In the genomic region with DNA sequence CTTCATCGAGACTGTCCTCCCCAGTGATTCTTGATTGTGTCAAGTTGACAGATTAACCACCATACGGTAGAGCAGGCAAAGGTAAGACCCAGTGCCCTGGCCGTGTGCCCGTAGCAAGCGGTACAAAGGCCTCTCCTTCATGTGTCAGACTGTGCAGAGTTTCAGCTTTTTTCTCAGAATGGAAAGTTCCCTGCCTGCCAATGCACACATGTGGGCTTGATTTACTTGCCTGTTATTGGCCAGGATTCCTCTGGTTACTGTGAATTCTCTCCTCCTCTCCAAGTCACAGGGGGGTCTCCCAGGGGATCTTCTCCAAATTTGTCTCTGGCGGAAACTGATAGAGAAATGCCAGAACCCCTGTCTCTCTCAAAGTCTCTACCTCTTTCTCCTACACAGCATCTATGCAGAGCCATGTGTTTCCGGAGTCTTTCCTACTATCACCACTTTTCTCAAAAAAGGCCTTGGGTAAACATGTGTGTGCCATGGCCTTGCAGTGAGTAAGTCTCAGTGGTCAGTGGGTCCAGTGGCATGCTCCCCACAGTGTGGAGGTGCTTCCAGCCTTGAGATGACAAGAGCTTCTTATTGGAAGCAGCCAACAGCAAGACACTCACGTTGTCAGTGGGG, we compare ENCODE assay signal across 13 mouse cellular contexts. TPM values are rescaled to one million over a fixed set of nuclear protein-coding genes. Genes with fewer than 3 reads are reported as not detected.
DNase-seq lines count a peak whose midpoint lies in the region; ATAC-seq and TF ChIP-seq lines count a peak whose summit lies in the region.
"Had no signal": no experiment of that assay in that cellular context is flagged by ENCODE, and none has a peak within 500 bp of the region (broad histone marks: within the 10 kb centered on the region; RNA-seq: fewer than 3 reads in every experiment).

No protein-coding gene starts in this region.

- H3K4me2 ChIP-seq in forebrain, embryonic 13.5 days: no peak overlapping the region
- no peak overlapping the region for H3K4me2 ChIP-seq in intestine, embryonic 16.5 days (ENCODE audit: low read depth, low read length)
- H3K4me2 ChIP-seq in intestine, embryonic 15.5 days (replicated peaks): no peak overlapping the region
- H3K4me2 ChIP-seq in limb, embryonic 15.5 days: 0 out of 2 replicates have a peak overlapping the region, but pooled peaks have one; percentile 2
- H3K4me2 ChIP-seq: lung, embryonic 15.5 days; midbrain, embryonic 11.5 days had no signal

- WGBS in forebrain, embryonic 10.5 days: 90% methylated on average over 8 of the region's 8 CpGs
- 90% methylated on average over 8 of the region's 8 CpGs for WGBS in forebrain, embryonic 13.5 days
- 68% methylated on average over 8 of the region's 8 CpGs for WGBS in intestine, embryonic 16.5 days
- 71% methylated on average over 8 of the region's 8 CpGs for WGBS in intestine, embryonic 15.5 days
- WGBS in limb, embryonic 15.5 days: 36% methylated on average over 8 of the region's 8 CpGs

- H3K4me3 ChIP-seq in forebrain, embryonic 10.5 days: no peak overlapping the region
- H3K4me3 ChIP-seq in forebrain, embryonic 13.5 days: no peak overlapping the region
- H3K4me3 ChIP-seq in intestine, embryonic 16.5 days (ENCODE audit: low read length): no peak overlapping the region
- no peak overlapping the region for H3K4me3 ChIP-seq in intestine, embryonic 15.5 days (replicated peaks)
- H3K4me3 ChIP-seq in limb, embryonic 15.5 days: no peak overlapping the region
- H3K4me3 ChIP-seq in layer of hippocampus, adult 2 months: no peak overlapping the region
- H3K4me3 ChIP-seq: lung, embryonic 15.5 days had no signal

- TF ChIP-seq CTCF in layer of hippocampus, adult 2 months (conservative IDR thresholded peaks at IDR 0.05): no peak

- no peaks in the 10 kb centered on the region for H3K27me3 ChIP-seq in forebrain, embryonic 10.5 days (ENCODE audit: poor library complexity, severe bottlenecking)
- H3K27me3 ChIP-seq in forebrain, embryonic 13.5 days: no peaks in the 10 kb centered on the region
- no peaks in the 10 kb centered on the region for H3K27me3 ChIP-seq in intestine, embryonic 16.5 days (replicated peaks; ENCODE audit: control insufficient read depth, insufficient read depth, low read length)
- no peaks in the 10 kb centered on the region for H3K27me3 ChIP-seq in intestine, embryonic 15.5 days (replicated peaks)
- no peaks in the 10 kb centered on the region for H3K27me3 ChIP-seq in limb, embryonic 15.5 days
- H3K27me3 ChIP-seq: lung, embryonic 15.5 days had no signal

- H3K4me1 ChIP-seq in forebrain, embryonic 10.5 days: peaks cover 10% of the 10 kb centered on the region
- no peaks in the 10 kb centered on the region for H3K4me1 ChIP-seq in forebrain, embryonic 13.5 days
- H3K4me1 ChIP-seq in intestine, embryonic 16.5 days (ENCODE audit: control insufficient read depth, insufficient read depth, low read length): peaks cover 3% of the 10 kb centered on the region
- 0 out of 2 replicates have a peak, but pooled peaks cover 2% of the 10 kb centered on the region for H3K4me1 ChIP-seq in intestine, embryonic 15.5 days (replicated peaks)
- peaks cover 39% of the 10 kb centered on the region for H3K4me1 ChIP-seq in limb, embryonic 15.5 days
- H3K4me1 ChIP-seq: lung, embryonic 15.5 days had no signal

- H3K9me3 ChIP-seq in forebrain, embryonic 10.5 days: no peaks in the 10 kb centered on the region; the same call in 1 of the 2 replicates
- H3K9me3 ChIP-seq in forebrain, embryonic 13.5 days (replicated peaks): no peaks in the 10 kb centered on the region
- H3K9me3 ChIP-seq in intestine, embryonic 16.5 days (ENCODE audit: control insufficient read depth, low read length): no peaks in the 10 kb centered on the region
- H3K9me3 ChIP-seq in intestine, embryonic 15.5 days: no peaks in the 10 kb centered on the region
- no peaks in the 10 kb centered on the region for H3K9me3 ChIP-seq in limb, embryonic 15.5 days
- H3K9me3 ChIP-seq: lung, embryonic 15.5 days had no signal

- H3K36me3 ChIP-seq in forebrain, embryonic 10.5 days (replicated peaks): no peaks in the 10 kb centered on the region
- no peaks in the 10 kb centered on the region for H3K36me3 ChIP-seq in forebrain, embryonic 13.5 days (ENCODE audit: poor library complexity, severe bottlenecking)
- H3K36me3 ChIP-seq in intestine, embryonic 16.5 days (ENCODE audit: control insufficient read depth, insufficient read depth, low read length): no peaks in the 10 kb centered on the region
- H3K36me3 ChIP-seq in intestine, embryonic 15.5 days: no peaks in the 10 kb centered on the region
- H3K36me3 ChIP-seq in limb, embryonic 15.5 days: no peaks in the 10 kb centered on the region
- H3K36me3 ChIP-seq: lung, embryonic 15.5 days had no signal

- no peak overlapping the region for H3K27ac ChIP-seq in forebrain, embryonic 10.5 days
- H3K27ac ChIP-seq in forebrain, embryonic 13.5 days: no peak overlapping the region
- H3K27ac ChIP-seq in intestine, embryonic 16.5 days (ENCODE audit: low read length): no peak overlapping the region
- H3K27ac ChIP-seq in intestine, embryonic 15.5 days: no peak overlapping the region
- H3K27ac ChIP-seq in limb, embryonic 15.5 days: peak overlapping the region; percentile 88
- no peak overlapping the region for H3K27ac ChIP-seq in layer of hippocampus, adult 2 months
- H3K27ac ChIP-seq: kidney, postnatal 0 days; lung, embryonic 15.5 days had no signal

- no peak overlapping the region for H3K9ac ChIP-seq in forebrain, embryonic 13.5 days
- H3K9ac ChIP-seq in intestine, embryonic 16.5 days (ENCODE audit: low read depth, low read length): no peak overlapping the region
- H3K9ac ChIP-seq in intestine, embryonic 15.5 days: no peak overlapping the region
- no peak overlapping the region for H3K9ac ChIP-seq in limb, embryonic 15.5 days
- H3K9ac ChIP-seq: lung, embryonic 15.5 days had no signal

- peak; percentile 8 for DNase-seq in forebrain, embryonic 10.5 days (ENCODE audit: extremely low spot score, low spot score)
- peak; percentile 74 to 80 for DNase-seq in kidney, adult 8-10 months
- no peak for DNase-seq in layer of hippocampus, adult 2 months (ENCODE audit: low spot score in 2 of 2)
- DNase-seq in MN1 (ENCODE audit: low spot score): no peak
- DNase-seq: right cerebral cortex, postnatal 14 days had no signal

- no peak for ATAC-seq in forebrain, embryonic 13.5 days
- ATAC-seq in intestine, embryonic 16.5 days: peak; percentile 26; the same call in 1 of the 2 replicates
- no peak for ATAC-seq in intestine, embryonic 15.5 days
- peak; percentile 79 for ATAC-seq in limb, embryonic 15.5 days (ENCODE audit: insufficient number of reproducible peaks, low FRiP score, low TSS enrichment, low read depth)
- ATAC-seq: forebrain, embryonic 14.5 days had no signal

RNA-seq across cellular contexts. Expression of gene Stx16, which starts 17.7 kb away (rescaled TPM):
- polyA plus RNA-seq in forebrain, embryonic 10.5 days (2016; fragmentation: Nextera tagmentation; extraction: Ambion mirVana): 9.7 and 9.8 TPM in 2 replicates
- polyA plus RNA-seq in forebrain, embryonic 13.5 days (2015; fragmentation: Nextera tagmentation; extraction: Ambion mirVana): 14.2 and 15.5 TPM in 2 replicates
- 8.3 and 9.1 TPM in 2 replicates for polyA plus RNA-seq in intestine, embryonic 16.5 days (2015; fragmentation: Nextera tagmentation; extraction: Ambion mirVana)
- polyA plus RNA-seq in intestine, embryonic 15.5 days (2015; fragmentation: Nextera tagmentation; extraction: Ambion mirVana): 8.5 and 10.6 TPM in 2 replicates
- polyA plus RNA-seq in limb, embryonic 15.5 days (2015; fragmentation: Nextera tagmentation; extraction: Ambion mirVana): 12.5 and 12.6 TPM in 2 replicates
- 10 to 100 TPM; 72.6 to 75.1 TPM for total RNA-seq in layer of hippocampus, adult 2 months (2021)

RNA-seq across cellular contexts. Expression of gene Npepl1, which starts 51.7 kb away (rescaled TPM):
- 30.0 and 32.1 TPM in 2 replicates for polyA plus RNA-seq in forebrain, embryonic 10.5 days (2016; fragmentation: Nextera tagmentation; extraction: Ambion mirVana)
- polyA plus RNA-seq in forebrain, embryonic 13.5 days (2015; fragmentation: Nextera tagmentation; extraction: Ambion mirVana): 19.4 and 19.7 TPM in 2 replicates
- polyA plus RNA-seq in intestine, embryonic 16.5 days (2015; fragmentation: Nextera tagmentation; extraction: Ambion mirVana): 44.4 and 46.0 TPM in 2 replicates
- 52.6 and 54.5 TPM in 2 replicates for polyA plus RNA-seq in intestine, embryonic 15.5 days (2015; fragmentation: Nextera tagmentation; extraction: Ambion mirVana)
- polyA plus RNA-seq in limb, embryonic 15.5 days (2015; fragmentation: Nextera tagmentation; extraction: Ambion mirVana): 69.9 and 86.1 TPM in 2 replicates
- total RNA-seq in layer of hippocampus, adult 2 months (2021): 10 to 100 TPM; 12.3 to 14.2 TPM

Comparison
In these comparisons a context has a peak if more than half of its experiments do, and no peak if none do; other contexts are left out.
1. ATAC-seq: peak in intestine, embryonic 16.5 days (single experiment) and limb, embryonic 15.5 days (single experiment); none in forebrain, embryonic 13.5 days (single experiment) and intestine, embryonic 15.5 days (single experiment).
2. DNase-seq: peak in forebrain, embryonic 10.5 days (single experiment) and kidney, adult 8-10 months (2 of 2); none in layer of hippocampus, adult 2 months (0 of 2) and MN1 (single experiment).